Mouse (Mus musculus) B cell, adult 62 days (primary cell): ENCODE measurements around the gene Ankrd6. TPM values are rescaled to one million over a fixed set of nuclear protein-coding genes. Genes with fewer than 3 reads are reported as not detected.

ENCODE experiments used
- total RNA-seq: library from RNA; stranded (reverse); gene quantifications from 4 replicates; pipeline ENCODE4 v1.2.4, GENCODE M21; 2023

Ankrd6 gene
- 0.63 to 1.6 TPM (median 0.72 TPM) in 4 replicates for total RNA-seq

GRCm38 (mm10) chr4:32950356-32951034 is at the start of gene Ankrd6:
Gene Ankrd6, minus strand, starts transcription at chr4:32950841.

GRCm38 (mm10) chr4:32982716-32983175 is 32.1 kb upstream of the Ankrd6 start, which contains the start of gene Rragd:
Gene Rragd, plus strand, starts transcription at chr4:32983037.

DNA sequence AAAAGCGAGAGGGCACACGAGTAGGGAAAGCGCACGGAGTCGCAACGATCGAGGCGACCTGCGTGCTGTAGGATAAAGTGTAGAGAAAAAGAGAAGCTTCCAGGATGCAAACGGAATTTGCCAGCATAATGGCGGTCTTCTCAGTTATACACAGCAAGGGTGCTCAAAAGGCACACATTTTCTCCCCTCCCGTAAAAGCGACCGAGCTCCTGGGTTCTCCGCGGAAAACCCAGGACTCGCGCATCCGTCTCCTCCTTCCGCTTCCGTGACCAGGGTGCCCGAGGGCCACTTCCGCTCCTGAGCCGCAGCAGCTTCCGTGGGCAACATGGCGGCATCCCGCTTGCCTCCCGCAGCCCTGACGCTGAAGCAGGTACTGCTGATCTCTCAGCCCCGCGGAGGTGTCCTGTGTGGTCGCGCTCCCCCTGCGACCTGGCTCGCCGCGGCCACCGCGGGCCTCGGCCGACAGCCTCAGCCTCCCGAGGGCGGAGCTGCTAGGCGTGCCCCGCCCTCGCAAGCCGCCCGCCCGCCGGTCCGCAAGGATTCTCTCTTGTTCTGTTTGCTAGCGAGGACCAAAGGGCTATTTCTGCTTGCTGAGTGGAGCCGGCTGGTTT is 150.6 kb downstream of the Ankrd6 start, which contains the start of gene Lyrm2:
Gene Lyrm2 (plus strand): TSS at position 288 of the 611 bp plus-strand sequence.

Other genes with a start within 250 kb of the Ankrd6 start
- 19.7 to 21.8 TPM (median 20.7 TPM) in 4 replicates for gene Lyrm2, start 150.6 kb downstream of the Ankrd6 start, total RNA-seq
- 3.2 to 4.5 TPM (median 4.0 TPM) in 4 replicates for gene Rragd, start 32.2 kb upstream of the Ankrd6 start, total RNA-seq
- 90.3 to 104 TPM (median 99.5 TPM) in 4 replicates for gene Ube2j1, start 80.6 kb upstream of the Ankrd6 start, total RNA-seq
- 2.9 TPM in 1 of 4 replicates, not detected in the others for gene Gabrr2, start 112.2 kb upstream of the Ankrd6 start, total RNA-seq
- gene Gabrr1, start 181.7 kb upstream of the Ankrd6 start, total RNA-seq, result not detected in 4 replicates
- gene Pm20d2, start 238.9 kb upstream of the Ankrd6 start, total RNA-seq, result 0.57 TPM in 1 of 4 replicates, not detected in the others